Mouse (Mus musculus) intestine, postnatal 0 days (tissue): ENCODE data around the gene Atp6v0b. TPM values are rescaled to one million over a fixed set of nuclear protein-coding genes. Genes with fewer than 3 reads are reported as not detected.

ENCODE experiments used
- ATAC-seq: fragments of 200-750 bp; cut with Nextera tagmentation; 2 replicates; pipeline ENCODE4 v1.8.0; 2017; ENCODE audit warnings: mild to moderate bottlenecking, moderate TSS enrichment, moderate library complexity
- H3K27ac ChIP-seq: fragments of 300-500 bp; sonication (generic); 2 replicates; pipeline ENCODE4 v1.5.1; 2014; ENCODE audit warnings: mild to moderate bottlenecking, low read depth, low read length, moderate library complexity
- H3K27me3 ChIP-seq: fragments of 300-500 bp; sonication (generic); replicated peaks from 2 replicates; pipeline ENCODE4 v1.6.1; 2014; ENCODE audit warnings: low read length, mixed read lengths; ENCODE audit not compliant: control insufficient read depth, insufficient read depth
- H3K36me3 ChIP-seq: fragments of 300-500 bp; sonication (generic); 2 replicates; pipeline ENCODE4 v1.6.1; 2014; ENCODE audit warnings: mild to moderate bottlenecking, moderate library complexity; ENCODE audit not compliant: control insufficient read depth, insufficient read depth
- H3K4me1 ChIP-seq: fragments of 300-500 bp; sonication (generic); replicated peaks from 2 replicates; pipeline ENCODE4 v1.6.1; 2014; ENCODE audit warnings: antibody characterized with exemption, low read length, mixed read lengths; ENCODE audit not compliant: control insufficient read depth, insufficient read depth
- H3K4me2 ChIP-seq: fragments of 300-500 bp; sonication (generic); replicated peaks from 2 replicates; pipeline ENCODE4 v1.6.1; 2014; ENCODE audit warnings: low read depth, mild to moderate bottlenecking, moderate library complexity
- H3K4me3 ChIP-seq: fragments of 300-500 bp; sonication (generic); 2 replicates; pipeline ENCODE4 v1.5.1; 2014; ENCODE audit warnings: low read depth, low read length
- H3K9ac ChIP-seq: fragments of 300-500 bp; sonication (generic); 2 replicates; pipeline ENCODE4 v1.6.1; 2014; ENCODE audit warnings: mild to moderate bottlenecking, low read depth, low read length
- H3K9me3 ChIP-seq: fragments of 300-500 bp; sonication (generic); 2 replicates; pipeline ENCODE4 v1.6.1; 2016; ENCODE audit warnings: mixed run types; ENCODE audit not compliant: control insufficient read depth
- CTCF ChIP-seq: sonication (generic); IDR thresholded peaks from 2 replicates; pipeline ENCODE4 v1.5.1; 2016; ENCODE audit warnings: low read depth, mild to moderate bottlenecking, control low read depth, antibody characterized with exemption, moderate library complexity
- WGBS: fragments of 180-500 bp; shearing (Covaris S2); extraction: QIAGEN DNeasy Blood & Tissue Kit; methylation state at CpG from one replicate; pipeline ENCODE4 v1.1.7; 2014; 5-methylcytosine and 5-hydroxymethylcytosine counted together
- polyA plus RNA-seq: library from polyadenylated mRNA; unstranded; fragments of >200 nt; fragmentation: Nextera tagmentation; extraction: Ambion mirVana; gene quantifications from 2 replicates; pipeline ENCODE4 v1.2.1, GENCODE M21; 2015

Gene Atp6v0b
- polyA plus RNA-seq, 1 experiment from 2014 or later: 442 TPM

DNA sequence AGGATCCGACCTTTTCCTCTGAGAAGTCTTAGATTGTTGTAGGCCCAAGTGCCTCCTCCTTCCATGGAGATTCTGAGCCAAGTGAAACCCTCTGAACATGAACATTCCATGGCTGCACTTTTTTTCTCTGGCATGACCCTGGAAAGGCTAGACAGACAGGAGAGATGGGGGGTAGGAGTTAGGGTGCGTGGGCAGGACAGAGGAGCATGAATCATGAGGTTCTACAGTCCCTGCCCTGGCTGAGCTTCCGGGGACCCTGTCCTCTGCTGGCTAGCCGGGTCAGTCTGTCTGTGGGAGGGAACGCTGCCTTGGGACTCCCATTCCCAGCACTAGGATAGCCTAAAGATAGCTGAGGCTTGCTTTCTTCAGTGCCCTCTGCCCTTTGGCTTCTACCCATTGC, 42.7 kb downstream of the Atp6v0b start:
- TF ChIP-seq CTCF: no peak
- no peaks in the 10 kb centered on the region for H3K36me3 ChIP-seq
- H3K27me3 ChIP-seq: no peaks in the 10 kb centered on the region
- no peaks in the 10 kb centered on the region for H3K9me3 ChIP-seq
- 86% methylated on average over 5 of the region's 5 CpGs for WGBS
- no peak overlapping the region for H3K4me3 ChIP-seq
- no peaks in the 10 kb centered on the region for H3K4me1 ChIP-seq
- ATAC-seq: no peak
- no peak overlapping the region for H3K27ac ChIP-seq
- no peak overlapping the region for H3K9ac ChIP-seq
- no peak overlapping the region for H3K4me2 ChIP-seq

- 87% methylated on average over 5 of the region's 5 CpGs for WGBS
- no peak for TF ChIP-seq CTCF
- H3K27ac ChIP-seq: no peak overlapping the region
- H3K4me1 ChIP-seq: no peaks in the 10 kb centered on the region
- H3K4me2 ChIP-seq: no peak overlapping the region
- no peaks in the 10 kb centered on the region for H3K27me3 ChIP-seq
- no peaks in the 10 kb centered on the region for H3K36me3 ChIP-seq
- ATAC-seq: no peak
- no peak overlapping the region for H3K4me3 ChIP-seq
- H3K9ac ChIP-seq: no peak overlapping the region
- no peaks in the 10 kb centered on the region for H3K9me3 ChIP-seq
These were observed 44.0 kb downstream of the Atp6v0b start for GRCm38 (mm10) chr4:117843101-117843500.

GRCm38 (mm10) chr4:117841566-117841965, 45.6 kb downstream of the Atp6v0b start:
- H3K9me3 ChIP-seq: no peaks in the 10 kb centered on the region
- TF ChIP-seq CTCF: no peak
- no peaks in the 10 kb centered on the region for H3K36me3 ChIP-seq
- H3K4me2 ChIP-seq: no peak overlapping the region
- H3K4me1 ChIP-seq: no peaks in the 10 kb centered on the region
- no peak for ATAC-seq
- no peak overlapping the region for H3K4me3 ChIP-seq
- no peak overlapping the region for H3K27ac ChIP-seq
- H3K9ac ChIP-seq: no peak overlapping the region
- no peaks in the 10 kb centered on the region for H3K27me3 ChIP-seq
- 66% methylated on average over 3 of the region's 3 CpGs for WGBS

DNA sequence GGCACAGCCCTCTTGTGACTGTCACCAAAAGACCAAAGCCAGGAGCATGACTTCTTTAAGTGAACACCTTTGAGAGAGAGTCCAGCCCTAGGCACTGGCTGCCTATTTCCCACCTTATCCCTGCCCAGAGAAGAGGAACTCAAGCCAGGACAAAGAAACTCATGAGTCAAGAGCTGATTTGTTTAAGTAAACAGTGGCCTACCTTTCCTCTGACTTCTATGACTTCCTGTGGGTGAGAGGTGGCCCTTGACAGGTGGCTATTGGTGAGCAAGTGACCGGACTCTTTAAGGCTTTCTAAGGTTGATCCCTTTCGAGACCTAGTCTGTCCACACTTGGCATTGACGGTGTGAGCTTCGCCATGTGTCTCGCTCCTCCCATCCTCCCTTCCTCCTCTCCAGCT, 46.3 kb downstream of the Atp6v0b start:
- H3K27ac ChIP-seq: no peak overlapping the region
- ATAC-seq: no peak
- 95% methylated on average over 5 of the region's 5 CpGs for WGBS
- no peak overlapping the region for H3K4me3 ChIP-seq
- no peak overlapping the region for H3K4me2 ChIP-seq
- H3K36me3 ChIP-seq: no peaks in the 10 kb centered on the region
- H3K9ac ChIP-seq: no peak overlapping the region
- H3K27me3 ChIP-seq: no peaks in the 10 kb centered on the region
- no peaks in the 10 kb centered on the region for H3K4me1 ChIP-seq
- TF ChIP-seq CTCF: no peak
- no peaks in the 10 kb centered on the region for H3K9me3 ChIP-seq

GRCm38 (mm10) chr4:117839366-117839765, 47.8 kb downstream of the Atp6v0b start:
- Histone ChIP-seq H3K4me2 (no peak overlapping the region), H3K36me3 (no peaks in the 10 kb centered on the region), H3K9ac (no peak overlapping the region), H3K9me3 (no peaks in the 10 kb centered on the region), H3K4me3 (no peak overlapping the region), H3K27me3 (0 out of 2 replicates have a peak, but pooled peaks cover 3% of the 10 kb centered on the region), H3K4me1 (no peaks in the 10 kb centered on the region), H3K27ac (no peak overlapping the region)
- TF ChIP-seq CTCF: no peak
- WGBS: 68% methylated on average over 6 of the region's 6 CpGs
- ATAC-seq: no peak

GRCm38 (mm10) chr4:117837271-117837670, 49.9 kb downstream of the Atp6v0b start:
- Histone ChIP-seq H3K4me1 (no peaks in the 10 kb centered on the region), H3K9me3 (no peaks in the 10 kb centered on the region), H3K9ac (no peak overlapping the region), H3K27me3 (0 out of 2 replicates have a peak, but pooled peaks cover 3% of the 10 kb centered on the region), H3K4me2 (no peak overlapping the region), H3K36me3 (no peaks in the 10 kb centered on the region), H3K4me3 (no peak overlapping the region), H3K27ac (no peak overlapping the region)
- no peak for TF ChIP-seq CTCF
- 75% methylated on average over 4 of the region's 4 CpGs for WGBS
- ATAC-seq: no peak
